Mouse (Mus musculus) spleen, postnatal 10 days (tissue): ENCODE data around the gene Pknox2.
A peak's percentile ranks its signal among the peaks of the same experiment; 100 is the strongest.

ENCODE experiments used
- DNase-seq, 2 experiments: peaks; one replicate each; pipeline ENCODE4 v3.0.0; 2021 to 2022; ENCODE audit warnings: low spot score in 2 of 2

Gene Pknox2

DNA sequence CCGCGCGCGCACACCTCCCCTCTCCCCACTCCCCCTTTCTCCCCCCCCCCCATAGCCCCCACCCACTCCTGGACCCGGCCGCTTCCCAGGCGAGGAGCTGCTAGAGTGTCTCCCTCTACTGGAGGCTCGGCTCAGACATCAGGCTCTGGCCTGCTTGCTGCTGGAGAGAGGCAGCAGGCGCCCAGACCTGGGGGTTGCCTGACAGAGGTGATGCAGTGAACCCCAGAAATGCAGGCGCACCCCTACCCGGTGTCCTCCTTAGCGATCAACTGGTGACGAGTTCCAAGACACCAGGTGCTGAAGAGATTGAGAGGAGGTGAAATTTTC is at the start of gene Pknox2:
Gene Pknox2, minus strand, starts transcription at position 49 of the 327 bp plus-strand sequence.
- peak in 1 of 2 experiments; percentile 45 for DNase-seq

GRCm38 (mm10) chr9:37188024-37188423 is 40.8 kb upstream of the Pknox2 start:
- no peak for DNase-seq

GRCm38 (mm10) chr9:37187407-37187806 is 40.2 kb upstream of the Pknox2 start:
- DNase-seq = no peak

DNA sequence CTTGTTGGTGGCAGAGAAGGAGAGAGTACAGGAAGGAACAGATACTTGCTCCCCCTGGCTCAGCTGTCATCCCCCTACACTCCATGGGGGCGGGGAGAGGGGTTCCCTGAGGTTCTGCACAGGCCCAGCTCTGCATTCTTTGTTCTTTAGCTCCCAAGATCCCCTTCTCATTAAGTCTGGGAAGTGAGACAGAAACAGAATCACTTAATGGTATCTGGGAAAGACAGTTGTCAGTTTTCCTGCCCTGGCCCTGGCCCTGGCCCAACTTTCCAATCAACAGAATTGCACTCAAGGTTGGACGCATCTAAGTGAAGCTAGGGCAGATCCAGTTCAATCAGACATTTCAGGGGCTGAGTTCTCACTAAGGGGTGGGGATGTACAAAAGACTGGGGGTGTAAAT is 36.0 kb upstream of the Pknox2 start:
- no peak for DNase-seq

DNA sequence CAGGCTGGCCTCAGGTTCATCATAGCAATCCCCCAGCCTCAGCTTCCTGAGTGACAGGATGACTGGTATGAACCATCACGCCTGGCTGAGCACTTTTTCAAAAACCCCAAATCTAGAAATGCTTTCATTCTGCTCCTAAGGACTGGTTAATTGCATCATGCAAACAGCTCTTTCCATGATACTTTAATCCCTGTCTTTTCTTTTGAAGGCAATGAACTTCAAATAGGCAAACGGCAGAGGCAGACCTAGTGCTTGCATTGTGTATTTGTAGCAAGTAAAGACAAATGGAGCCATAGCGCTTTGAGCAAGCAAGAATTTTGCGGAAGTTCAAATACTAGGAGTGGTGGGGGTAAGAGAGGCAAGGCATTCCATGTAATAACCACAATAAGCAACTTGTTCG is 34.4 kb upstream of the Pknox2 start:
- no peak for DNase-seq

DNA sequence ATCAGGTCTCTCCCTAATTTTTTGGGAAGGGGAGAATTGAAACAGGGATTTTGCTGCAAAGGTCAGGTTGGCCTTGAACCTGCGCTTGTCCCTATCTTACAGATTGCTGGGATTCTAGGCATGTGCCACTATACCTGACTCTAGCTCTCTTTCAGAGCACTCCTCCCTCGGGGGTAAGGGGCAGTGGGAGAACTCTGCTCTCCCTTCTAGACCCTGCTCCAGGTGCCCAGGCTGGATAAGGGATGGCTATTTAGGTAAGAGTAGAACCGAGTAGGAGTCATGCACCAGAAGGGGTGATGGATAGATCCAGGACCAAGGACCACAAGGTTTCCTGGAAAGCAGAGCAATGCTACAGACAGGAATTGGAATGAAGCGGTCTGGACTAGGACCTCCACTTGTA is 32.4 kb upstream of the Pknox2 start:
- DNase-seq = no peak

GRCm38 (mm10) chr9:37178911-37179310 is 31.7 kb upstream of the Pknox2 start:
- no peak for DNase-seq

- DNase-seq = no peak
These were observed 30.3 kb upstream of the Pknox2 start for GRCm38 (mm10) chr9:37177551-37177950.

DNA sequence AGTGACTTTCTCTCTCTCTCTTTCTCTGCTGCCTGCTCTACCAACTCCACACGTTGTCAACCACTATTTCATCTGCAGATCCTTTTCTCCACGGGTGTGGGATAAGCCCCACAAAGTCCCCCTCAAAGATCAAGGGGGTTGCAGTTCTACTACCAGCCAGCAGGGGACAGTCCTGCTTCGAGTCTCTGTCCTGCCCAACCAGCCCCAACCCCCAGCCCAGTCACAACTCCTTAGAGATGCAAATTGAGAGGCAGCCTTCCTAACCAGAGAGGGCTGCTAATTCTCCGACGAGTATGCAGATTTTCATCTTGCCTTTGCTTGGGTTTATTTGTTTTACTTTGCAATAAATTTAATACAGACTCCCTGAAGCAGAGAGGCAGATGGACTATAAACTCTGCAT is 29.9 kb upstream of the Pknox2 start:
- peak; percentile 15 to 66 for DNase-seq

DNA sequence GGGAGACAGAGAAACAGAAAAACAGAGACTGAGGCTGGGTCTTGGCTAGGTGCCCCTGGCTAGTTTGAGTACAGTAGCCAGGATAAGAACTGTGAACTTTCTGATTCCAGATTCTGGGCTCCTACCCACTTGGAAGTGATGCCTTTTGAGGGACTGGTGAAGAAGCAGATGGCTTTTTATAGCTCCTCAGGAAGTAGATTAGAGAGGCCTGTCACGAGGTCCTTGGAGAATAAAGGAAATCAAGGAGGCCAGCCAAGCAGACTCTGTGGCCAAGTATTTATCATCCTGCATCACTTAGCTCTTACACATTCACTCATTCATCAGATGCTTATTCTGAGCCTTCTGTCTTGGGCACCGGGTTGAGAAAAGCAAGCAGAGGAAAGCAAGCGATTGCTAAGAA is 28.8 kb upstream of the Pknox2 start:
- DNase-seq = no peak

DNA sequence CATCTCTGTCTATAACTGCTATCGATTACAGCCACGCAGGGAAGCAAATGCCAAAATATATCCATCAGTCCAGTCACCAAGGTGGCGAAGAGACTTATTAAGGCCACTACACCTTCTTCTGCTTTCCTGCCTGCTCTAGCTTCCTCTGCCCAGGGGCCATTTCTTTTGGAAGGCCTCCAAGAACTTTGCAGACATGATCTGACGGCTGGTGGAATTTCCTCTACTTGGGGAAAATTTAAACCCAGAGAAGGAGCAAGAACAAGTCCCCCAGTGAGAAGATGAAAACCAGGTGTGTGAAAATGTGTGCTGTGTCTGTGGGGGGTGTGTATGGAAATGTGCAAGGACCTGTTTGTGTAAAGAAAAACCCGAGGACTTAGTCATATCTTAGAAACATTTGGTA is 26.2 kb upstream of the Pknox2 start:
- DNase-seq = no peak

- no peak for DNase-seq
These were observed 19.7 kb upstream of the Pknox2 start for GRCm38 (mm10) chr9:37166899-37167298.

- no peak for DNase-seq
These were observed 13.5 kb upstream of the Pknox2 start for GRCm38 (mm10) chr9:37160686-37161085.

DNA sequence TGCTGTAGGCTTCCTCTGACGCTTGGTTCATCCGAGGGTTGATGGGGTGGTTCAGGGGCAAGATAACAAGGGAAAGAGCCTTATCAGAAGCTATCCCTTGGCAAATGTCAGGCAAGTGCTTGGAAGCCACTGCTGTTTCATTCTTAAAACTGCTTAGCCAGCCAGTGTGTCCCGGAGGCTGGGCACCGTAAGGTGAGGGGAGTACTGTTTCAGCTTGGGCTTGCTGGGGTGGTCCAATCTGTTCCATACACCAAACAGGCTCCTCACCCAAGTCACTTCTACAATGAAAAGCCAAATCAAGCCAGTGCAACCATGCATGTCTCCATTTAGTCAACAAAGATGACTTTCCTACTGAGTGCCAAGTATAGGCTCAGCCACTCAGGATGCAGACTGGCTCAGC is 679 bp upstream of the Pknox2 start:
- no peak for DNase-seq

GRCm38 (mm10) chr9:37146603-37147358 is 426 bp downstream of the Pknox2 start:
- peak in 1 of 2 experiments; percentile 16 for DNase-seq

- DNase-seq = peak in 1 of 2 experiments; percentile 17
These were observed 929 bp downstream of the Pknox2 start for GRCm38 (mm10) chr9:37146353-37146602.

DNA sequence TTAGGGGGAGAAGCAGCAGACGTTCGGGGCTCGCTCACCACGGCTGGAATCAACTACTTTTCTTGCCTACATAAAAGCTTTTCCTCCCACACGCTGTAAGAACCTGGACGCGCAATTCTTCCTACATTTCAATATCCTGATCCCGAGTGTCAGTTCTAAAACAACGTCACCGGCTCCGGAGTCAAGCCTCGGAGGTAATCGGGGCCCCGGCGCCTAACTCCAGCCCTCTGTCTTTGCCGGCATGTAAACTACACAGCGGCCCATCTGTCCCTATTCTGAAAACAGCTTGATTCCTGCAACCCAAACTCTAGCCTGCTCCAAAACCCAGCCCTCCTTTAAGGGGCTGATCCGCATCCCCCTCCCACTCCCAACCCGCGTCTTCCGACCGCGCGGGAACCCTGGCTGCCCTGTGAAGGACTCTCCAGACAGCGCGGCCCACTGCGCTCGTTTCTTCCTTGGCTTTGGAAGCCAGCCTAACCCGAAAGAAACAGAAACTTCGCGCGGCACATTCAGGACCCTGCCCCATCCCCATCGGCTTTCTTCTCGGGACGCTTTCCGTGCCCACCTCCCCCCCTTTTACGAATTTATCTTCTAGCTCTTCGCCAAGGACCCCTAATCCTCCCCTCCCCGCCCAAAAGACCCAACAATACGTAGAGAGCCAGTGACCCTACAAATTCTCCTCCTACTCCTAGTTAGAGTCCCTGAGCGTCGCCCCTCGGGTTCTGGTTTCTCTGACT is 1.4 kb downstream of the Pknox2 start:
- DNase-seq = no peak

DNA sequence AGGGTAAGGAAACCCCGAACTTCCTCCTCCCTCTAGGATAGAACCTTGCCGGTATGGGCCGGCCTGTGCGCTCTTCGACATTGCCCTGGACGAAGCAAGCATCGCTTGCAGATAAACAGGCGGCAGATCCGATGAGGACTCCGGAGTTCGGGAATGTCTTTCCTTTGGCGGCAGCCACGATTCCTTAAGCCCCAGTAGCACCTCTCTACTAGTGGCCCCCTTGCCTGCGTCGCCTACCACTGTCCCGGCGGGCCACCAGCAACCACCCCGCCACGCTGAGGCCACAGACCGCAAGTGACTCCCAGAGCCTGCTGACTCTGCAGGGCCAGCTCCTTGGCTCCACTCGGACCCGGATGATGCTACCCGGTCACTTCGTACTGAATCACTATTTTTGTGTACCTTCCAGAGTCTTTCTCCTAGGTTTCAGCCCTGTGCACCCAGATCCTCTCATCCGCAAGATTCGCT is 2.0 kb downstream of the Pknox2 start:
- no peak for DNase-seq

DNA sequence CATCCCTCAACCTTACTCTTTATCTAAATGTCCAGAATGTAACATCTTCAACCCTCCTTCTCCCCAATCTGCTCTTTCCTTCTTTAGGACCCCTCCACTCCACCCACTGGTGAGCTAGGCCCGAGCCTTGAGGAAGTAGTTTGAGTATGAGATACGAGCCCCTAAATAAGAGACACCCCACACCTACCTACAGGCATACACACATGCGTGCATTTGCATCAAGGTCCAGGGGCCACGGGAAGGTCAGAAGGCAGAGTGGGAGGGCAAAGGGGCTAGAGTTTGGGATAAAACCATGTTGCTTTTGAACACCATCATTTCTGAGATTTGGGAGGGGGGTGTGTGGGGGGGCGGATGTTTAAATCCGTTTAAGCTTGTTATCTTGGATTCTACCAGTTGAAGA is 2.5 kb downstream of the Pknox2 start:
- no peak for DNase-seq

DNA sequence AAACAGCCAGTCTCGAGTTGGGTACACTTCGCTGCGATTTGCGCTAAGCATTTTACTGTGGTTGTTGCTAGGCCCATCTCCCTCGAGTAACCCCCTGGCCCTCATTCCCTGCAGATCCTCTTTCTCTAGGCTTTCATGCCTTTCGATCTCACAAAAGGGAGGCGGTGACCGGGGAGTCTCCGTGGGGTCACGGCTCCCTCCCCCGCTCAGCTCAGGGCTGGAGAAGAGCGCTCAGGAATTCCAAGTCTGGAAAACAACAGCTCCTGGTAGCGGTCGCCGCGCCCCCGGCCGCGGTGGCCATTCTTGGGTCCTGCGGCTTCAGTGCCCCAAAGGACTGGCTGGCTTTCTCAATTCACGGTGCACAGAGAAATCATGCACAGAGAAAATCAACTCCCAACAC is 3.0 kb downstream of the Pknox2 start:
- no peak for DNase-seq

DNA sequence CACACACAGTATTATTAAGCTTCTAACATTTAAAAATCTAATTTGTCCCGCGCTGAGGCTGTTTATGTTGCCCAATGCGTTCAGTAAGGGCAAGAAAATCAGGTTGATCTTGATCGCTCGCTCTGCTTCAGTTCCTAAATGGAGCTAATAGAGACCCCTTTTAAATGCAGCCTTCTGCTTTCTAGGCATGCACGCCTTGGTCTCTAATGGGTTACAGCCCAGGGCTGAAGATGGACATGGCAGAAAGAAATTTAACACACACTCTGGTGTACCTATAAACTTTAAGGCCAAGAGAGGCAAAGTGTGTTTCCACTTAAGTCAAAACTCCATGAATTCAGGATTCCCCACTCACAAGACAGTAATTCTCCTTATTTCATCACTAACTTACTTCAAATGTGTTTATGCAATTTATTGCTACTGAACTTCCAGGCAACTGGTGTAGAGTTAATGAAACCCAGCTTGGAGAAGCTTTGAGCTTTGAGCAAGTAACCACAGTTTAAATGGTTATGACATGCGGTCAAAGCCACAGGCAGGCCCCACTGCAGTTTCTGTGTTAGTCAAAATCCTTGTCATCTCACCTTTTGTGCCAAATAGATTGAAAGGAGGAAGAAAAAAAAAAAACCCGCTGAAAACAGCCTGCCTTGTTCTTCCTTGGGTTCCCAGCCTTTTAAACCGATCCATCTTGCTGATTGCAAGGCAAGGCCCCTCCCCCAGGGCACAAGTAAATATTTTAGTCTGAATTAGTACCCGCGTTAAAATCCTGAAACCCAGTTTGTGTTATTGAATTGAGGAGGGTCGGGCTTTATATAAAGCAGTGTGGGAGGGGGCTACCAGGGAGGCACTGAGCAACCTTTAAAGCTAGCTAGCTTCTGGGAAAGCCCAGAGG is 3.9 kb downstream of the Pknox2 start:
- no peak for DNase-seq

DNA sequence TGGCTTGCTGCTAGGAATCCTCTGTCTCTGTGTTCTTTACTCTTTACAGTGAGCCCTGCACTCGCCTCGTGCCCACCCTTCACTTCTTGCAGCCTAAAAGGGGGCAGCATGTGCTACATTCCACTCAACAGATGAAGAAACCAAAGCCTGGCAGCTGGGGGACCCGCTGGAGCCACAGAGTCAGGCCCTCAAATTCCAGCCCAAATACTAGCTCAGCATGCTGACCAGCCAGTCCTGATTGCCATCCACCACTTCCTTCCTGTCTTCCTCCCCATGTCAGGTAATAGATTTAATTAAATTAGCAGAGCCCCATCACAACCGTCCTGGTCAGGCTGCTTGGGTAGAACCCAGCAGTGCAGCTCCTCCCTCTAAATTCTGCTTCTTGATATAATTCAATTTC is 5.1 kb downstream of the Pknox2 start:
- DNase-seq = no peak
